Mouse (Mus musculus) spleen, adult 2 months (tissue): ENCODE data around the gene Srsf2.

Experiments
- CTCF ChIP-seq: fragments of 200-500 bp; IDR thresholded peaks from 2 replicates; pipeline ENCODE4 v1.5.1; 2011; ENCODE audit warnings: mild to moderate bottlenecking, inconsistent platforms; ENCODE audit not compliant: insufficient read depth, insufficient read length, insufficient replicate concordance; ENCODE audit errors: extremely low read depth
- POLR2A ChIP-seq: fragments of 200-500 bp; IDR thresholded peaks from 2 replicates; pipeline ENCODE4 v1.6.1; 2011; ENCODE audit warnings: low read depth, low read length, inconsistent platforms

GRCm38 (mm10) chr11:116895402-116895801, 42.5 kb upstream of the Srsf2 start:
- TF ChIP-seq CTCF (no peak), POLR2A (no peak)
